Mouse (Mus musculus) MEL (cell line): ENCODE data around the gene Slc26a9. TPM values are rescaled to one million over a fixed set of nuclear protein-coding genes. Genes with fewer than 3 reads are reported as not detected.

ENCODE experiments used
- DNase-seq: peaks from one replicate; pipeline ENCODE4 v3.0.0; 2011; ENCODE audit warnings: low read depth, low spot score
- H3K27ac ChIP-seq: 2 replicates; pipeline ENCODE4 v1.5.1; 2012; ENCODE audit warnings: low read depth, mild to moderate bottlenecking, control low read depth, low read length, moderate library complexity; ENCODE audit not compliant: control insufficient read depth
- H3K27me3 ChIP-seq, 2 experiments: fragments of 150-350 bp in 1 of 2; sonication (generic) in 1 of 2; 2 replicates each; pipeline ENCODE4 v1.6.1; 2012; ENCODE audit warnings: low read length in 2 of 2, mild to moderate bottlenecking in 2 of 2, improper control_type of control experiment in 1 of 2, moderate library complexity in 1 of 2; ENCODE audit not compliant: insufficient read depth in 2 of 2, control insufficient read depth in 1 of 2
- H3K36me3 ChIP-seq, 2 experiments: 2 replicates each; pipeline ENCODE4 v1.6.1; 2012 to 2014; ENCODE audit warnings: low read length in 2 of 2, improper control_type of control experiment in 1 of 2, inconsistent platforms in 1 of 2, mild to moderate bottlenecking in 1 of 2; ENCODE audit not compliant: insufficient read depth in 2 of 2, control insufficient read depth in 1 of 2
- H3K4me1 ChIP-seq, 2 experiments: fragments of 150-350 bp in 1 of 2; sonication (generic) in 1 of 2; 2 replicates each; pipeline ENCODE4 v1.6.1; 2012; ENCODE audit warnings: low read length in 2 of 2, improper control_type of control experiment in 1 of 2, mild to moderate bottlenecking in 1 of 2; ENCODE audit not compliant: insufficient read depth in 2 of 2, control insufficient read depth in 1 of 2
- H3K4me3 ChIP-seq, 2 experiments: fragments of 150-350 bp in 1 of 2; sonication (generic) in 1 of 2; 2 replicates each; pipeline ENCODE4 v1.5.1; 2012; ENCODE audit warnings: low read depth in 2 of 2, low read length in 2 of 2, mild to moderate bottlenecking in 2 of 2, moderate library complexity in 2 of 2, control low read depth in 1 of 2, improper control_type of control experiment in 1 of 2; ENCODE audit not compliant: control insufficient read depth in 1 of 2, insufficient read depth in 1 of 2
- H3K79me2 ChIP-seq: 2 replicates; pipeline ENCODE4 v1.6.1; 2012; ENCODE audit warnings: mild to moderate bottlenecking, low read length, moderate library complexity; ENCODE audit not compliant: control insufficient read depth, poor library complexity, insufficient read depth
- H3K9ac ChIP-seq: 2 replicates; pipeline ENCODE4 v1.6.1; 2012; ENCODE audit warnings: low read depth, mild to moderate bottlenecking, control low read depth, low read length, moderate library complexity; ENCODE audit not compliant: control insufficient read depth, poor library complexity, severe bottlenecking
- H3K9me3 ChIP-seq: fragments of 150-350 bp; sonication (generic); replicated peaks from 2 replicates; pipeline ENCODE4 v1.6.1; 2012; ENCODE audit warnings: mild to moderate bottlenecking, low read length, improper control_type of control experiment, moderate library complexity; ENCODE audit not compliant: insufficient read depth
- BHLHE40 ChIP-seq: IDR thresholded peaks from 2 replicates; pipeline ENCODE4 v1.6.1; 2012; ENCODE audit warnings: low read depth, mild to moderate bottlenecking, inconsistent platforms, low read length, improper control_type of control experiment, borderline replicate concordance
- CHD2 ChIP-seq: IDR thresholded peaks from 2 replicates; pipeline ENCODE4 v1.6.1; 2011; ENCODE audit warnings: low read length, improper control_type of control experiment
- CTCF ChIP-seq, 3 experiments: IDR thresholded peaks in 2 of 3; conservative IDR thresholded peaks in 1 of 3; 2 replicates each; pipeline ENCODE4 v1.5.1; 2011 to 2012; ENCODE audit warnings: low read length in 3 of 3, low read depth in 2 of 3, mild to moderate bottlenecking in 2 of 3, improper control_type of control experiment in 1 of 3, inconsistent platforms in 1 of 3, mixed read lengths in 1 of 3, moderate library complexity in 1 of 3; ENCODE audit not compliant: control insufficient read depth in 1 of 3, insufficient read depth in 1 of 3, poor library complexity in 1 of 3, severe bottlenecking in 1 of 3
- E2F4 ChIP-seq: IDR thresholded peaks from 2 replicates; pipeline ENCODE4 v1.6.1; 2011; ENCODE audit warnings: low read depth, low read length, improper control_type of control experiment, borderline replicate concordance
- ELF1 ChIP-seq: IDR thresholded peaks from 2 replicates; pipeline ENCODE4 v1.6.1; 2014; ENCODE audit warnings: low read depth, mild to moderate bottlenecking, inconsistent platforms, low read length, improper control_type of control experiment, moderate library complexity
- ETS1 ChIP-seq: IDR thresholded peaks from 2 replicates; pipeline ENCODE4 v1.6.1; 2012; ENCODE audit warnings: low read depth, mild to moderate bottlenecking, inconsistent platforms, low read length, improper control_type of control experiment, moderate library complexity
- GATA1 ChIP-seq: IDR thresholded peaks from 2 replicates; pipeline ENCODE4 v1.6.1; 2011; ENCODE audit warnings: low read depth, low read length, improper control_type of control experiment
- KAT2A ChIP-seq: conservative IDR thresholded peaks from 2 replicates; pipeline ENCODE4 v1.6.1; 2012; ENCODE audit warnings: low read depth, low read length, improper control_type of control experiment, inconsistent platforms
- MAFK ChIP-seq: IDR thresholded peaks from 2 replicates; pipeline ENCODE4 v1.6.1; 2011; ENCODE audit warnings: low read depth, mild to moderate bottlenecking, low read length, improper control_type of control experiment, borderline replicate concordance
- MAX ChIP-seq: IDR thresholded peaks from 2 replicates; pipeline ENCODE4 v1.6.1; 2011; ENCODE audit warnings: low read length, improper control_type of control experiment
- POLR2A ChIP-seq, 2 experiments: IDR thresholded peaks; 2 replicates each; pipeline ENCODE4 v1.6.1; 2011 to 2012; ENCODE audit warnings: low read length in 2 of 2, mild to moderate bottlenecking in 2 of 2, control low read depth in 1 of 2, improper control_type of control experiment in 1 of 2, low read depth in 1 of 2, moderate library complexity in 1 of 2; ENCODE audit not compliant: control insufficient read depth in 1 of 2, insufficient read depth in 1 of 2, poor library complexity in 1 of 2
- RAD21 ChIP-seq: IDR thresholded peaks from 2 replicates; pipeline ENCODE4 v1.6.1; 2011; ENCODE audit warnings: mild to moderate bottlenecking, low read depth, low read length, improper control_type of control experiment
- SMC3 ChIP-seq: IDR thresholded peaks from 2 replicates; pipeline ENCODE4 v1.6.1; 2011; ENCODE audit warnings: low read depth, low read length, improper control_type of control experiment
- TAL1 ChIP-seq: IDR thresholded peaks from 2 replicates; pipeline ENCODE4 v1.6.1; 2012; ENCODE audit warnings: mild to moderate bottlenecking, inconsistent platforms, low read length, moderate library complexity, mixed read lengths
- TCF12 ChIP-seq: IDR thresholded peaks from 2 replicates; pipeline ENCODE4 v1.6.1; 2014; ENCODE audit warnings: low read depth, mild to moderate bottlenecking, inconsistent platforms, low read length, improper control_type of control experiment, moderate library complexity
- UBTF ChIP-seq: IDR thresholded peaks from 2 replicates; pipeline ENCODE4 v1.6.1; 2012; ENCODE audit warnings: low read depth, mild to moderate bottlenecking, inconsistent platforms, low read length, improper control_type of control experiment, moderate library complexity, borderline replicate concordance; ENCODE audit not compliant: insufficient read depth
- USF2 ChIP-seq, 2 experiments: IDR thresholded peaks; 2 replicates each; pipeline ENCODE4 v1.6.1; 2011 to 2012; ENCODE audit warnings: improper control_type of control experiment in 2 of 2, low read length in 2 of 2, borderline replicate concordance in 1 of 2, inconsistent platforms in 1 of 2, low read depth in 1 of 2, mild to moderate bottlenecking in 1 of 2; ENCODE audit not compliant: insufficient read depth in 1 of 2
- ZKSCAN1 ChIP-seq: IDR thresholded peaks from 2 replicates; pipeline ENCODE4 v1.6.1; 2012; ENCODE audit warnings: low read depth, mild to moderate bottlenecking, inconsistent platforms, low read length, improper control_type of control experiment, moderate library complexity
- ZMIZ1 ChIP-seq: IDR thresholded peaks from 2 replicates; pipeline ENCODE4 v1.6.1; 2012; ENCODE audit warnings: low read depth, mild to moderate bottlenecking, inconsistent platforms, low read length, improper control_type of control experiment, moderate library complexity
- ZNF384 ChIP-seq: IDR thresholded peaks from 2 replicates; pipeline ENCODE4 v1.6.1; 2012; ENCODE audit warnings: low read depth, mild to moderate bottlenecking, inconsistent platforms, low read length, improper control_type of control experiment
- polyA plus RNA-seq, 2 experiments: library from polyadenylated mRNA; stranded (reverse) in 1 of 2; unstranded in 1 of 2; fragments of >175 nt in 1 of 2; fragments of >200 nt in 1 of 2; gene quantifications; 2 replicates each; pipeline versions ENCODE4 v1.2.1 to v1.2.4; 2012; ENCODE audit warnings: low replicate concordance in 2 of 2, low read depth in 1 of 2; ENCODE audit not compliant: insufficient read length in 2 of 2, insufficient read depth in 1 of 2, missing spikeins in 1 of 2
- total RNA-seq: library from RNA; depleted of rRNA; stranded (reverse); fragments of 300-350 nt; gene quantifications from 2 replicates; pipeline ENCODE4 v1.2.3, GENCODE M21; 2012

Slc26a9 gene
- total and polyA plus RNA-seq, 3 experiments, result 0.04 TPM; not detected in 2

- Histone ChIP-seq H3K36me3 (no peaks in the 10 kb centered on the region), H3K4me1 (no peaks in the 10 kb centered on the region), H3K9ac (no peak overlapping the region), H3K27me3 (peaks cover 3 to 4% of the 10 kb centered on the region in 2 experiments), H3K27ac (no peak overlapping the region), H3K79me2 (no peaks in the 10 kb centered on the region), H3K9me3 (no peaks in the 10 kb centered on the region), H3K4me3 (no peak overlapping the region)
- peak; percentile 24 for DNase-seq
- no peak for TF ChIP-seq RAD21
- peak in 2 of 3 experiments; percentile 27 to 36; a peak in 3 of 6 replicates for TF ChIP-seq CTCF (IDR thresholded peaks at IDR 0.05 in 2 of 3, conservative IDR thresholded peaks at IDR 0.05 in 1 of 3; ENCODE audit: control insufficient read depth in 1 of 3, insufficient read depth in 1 of 3, low read depth in 2 of 3, low read length in 3 of 3, poor library complexity in 1 of 3, severe bottlenecking in 1 of 3)
- no peak for TF ChIP-seq ZNF384
- TF ChIP-seq SMC3, result 0 out of 2 replicates have a peak, but pooled peaks have one; percentile 12
- TF ChIP-seq POLR2A (IDR thresholded peaks at IDR 0.05; ENCODE audit: control insufficient read depth in 1 of 2, insufficient read depth in 1 of 2, low read depth in 1 of 2, low read length in 2 of 2, poor library complexity in 1 of 2), result no peak
Observed at GRCm38 (mm10) chr1:131714388-131715337, 29.2 kb upstream of the Slc26a9 start.

GRCm38 (mm10) chr1:131718952-131719694, 24.7 kb upstream of the Slc26a9 start:
- Histone ChIP-seq H3K36me3 (no peaks in the 10 kb centered on the region), H3K27ac (no peak overlapping the region), H3K27me3 (peaks cover 5 to 7% of the 10 kb centered on the region in 2 experiments; a peak in 3 of 4 replicates), H3K9ac (no peak overlapping the region), H3K79me2 (no peaks in the 10 kb centered on the region), H3K9me3 (no peaks in the 10 kb centered on the region), H3K4me1 (no peaks in the 10 kb centered on the region), H3K4me3 (no peak overlapping the region)
- DNase-seq, result no peak
- TF ChIP-seq ZMIZ1, result no peak
- TF ChIP-seq BHLHE40, result no peak
- no peak for TF ChIP-seq GATA1
- no peak for TF ChIP-seq CTCF (IDR thresholded peaks at IDR 0.05 in 2 of 3, conservative IDR thresholded peaks at IDR 0.05 in 1 of 3; ENCODE audit: control insufficient read depth in 1 of 3, insufficient read depth in 1 of 3, low read depth in 2 of 3, low read length in 3 of 3, poor library complexity in 1 of 3, severe bottlenecking in 1 of 3)
- no peak for TF ChIP-seq KAT2A
- TF ChIP-seq USF2 (IDR thresholded peaks at IDR 0.05; ENCODE audit: borderline replicate concordance in 1 of 2, insufficient read depth in 1 of 2, low read depth in 1 of 2, low read length in 2 of 2), result no peak
- no peak for TF ChIP-seq TCF12
- no peak for TF ChIP-seq SMC3
- TF ChIP-seq MAFK, result no peak
- TF ChIP-seq TAL1, result no peak
- TF ChIP-seq ELF1, result no peak
- TF ChIP-seq E2F4, result no peak
- TF ChIP-seq CHD2, result no peak
- no peak for TF ChIP-seq RAD21
- TF ChIP-seq MAX, result no peak
- TF ChIP-seq POLR2A (IDR thresholded peaks at IDR 0.05; ENCODE audit: control insufficient read depth in 1 of 2, insufficient read depth in 1 of 2, low read depth in 1 of 2, low read length in 2 of 2, poor library complexity in 1 of 2), result no peak
- TF ChIP-seq ZKSCAN1, result no peak
- TF ChIP-seq ETS1, result no peak
- no peak for TF ChIP-seq ZNF384
- TF ChIP-seq UBTF, result no peak
